Mouse (Mus musculus) testis, adult 2 months (tissue): ENCODE results near the gene Anxa6. TPM values are rescaled to one million over a fixed set of nuclear protein-coding genes. Genes with fewer than 3 reads are reported as not detected.

ENCODE experiments used
- H3K27ac ChIP-seq: fragments of 200-500 bp; 2 replicates; pipeline ENCODE4 v1.5.1; 2012; ENCODE audit warnings: low read depth, low read length; ENCODE audit not compliant: control insufficient read depth, insufficient read depth
- H3K27me3 ChIP-seq: fragments of 200-500 bp; 2 replicates; pipeline ENCODE4 v1.6.1; 2012; ENCODE audit warnings: mild to moderate bottlenecking, low read length, moderate library complexity; ENCODE audit not compliant: control insufficient read depth, insufficient read depth
- H3K36me3 ChIP-seq: fragments of 200-500 bp; 2 replicates; pipeline ENCODE4 v1.6.1; 2012; ENCODE audit warnings: mild to moderate bottlenecking, low read length; ENCODE audit not compliant: control insufficient read depth, insufficient read depth
- H3K4me1 ChIP-seq: fragments of 200-500 bp; 2 replicates; pipeline ENCODE4 v1.6.1; 2012; ENCODE audit warnings: low read length; ENCODE audit not compliant: control insufficient read depth, insufficient read depth
- H3K4me3 ChIP-seq: fragments of 200-500 bp; 2 replicates; pipeline ENCODE4 v1.5.1; 2012; ENCODE audit warnings: low read depth, mild to moderate bottlenecking, low read length, moderate library complexity, mixed read lengths; ENCODE audit not compliant: control insufficient read depth
- CTCF ChIP-seq: fragments of 200-500 bp; IDR thresholded peaks from 2 replicates; pipeline ENCODE4 v1.5.1; 2012; ENCODE audit warnings: low read depth, mild to moderate bottlenecking, inconsistent platforms, low read length, moderate library complexity; ENCODE audit not compliant: control insufficient read depth, insufficient read depth, insufficient replicate concordance
- POLR2A ChIP-seq: fragments of 200-500 bp; IDR thresholded peaks from 2 replicates; pipeline ENCODE4 v1.6.1; 2012; ENCODE audit warnings: low read depth, mild to moderate bottlenecking, inconsistent platforms, low read length, moderate library complexity; ENCODE audit not compliant: control insufficient read depth
- polyA plus RNA-seq: library from polyadenylated mRNA; depleted of rRNA; stranded (reverse); fragments of >200 nt; gene quantifications from 2 replicates; pipeline ENCODE4 v1.2.3, GENCODE M21; 2012

Gene Anxa6
- polyA plus RNA-seq, 1 experiment, result 4.9 TPM

DNA sequence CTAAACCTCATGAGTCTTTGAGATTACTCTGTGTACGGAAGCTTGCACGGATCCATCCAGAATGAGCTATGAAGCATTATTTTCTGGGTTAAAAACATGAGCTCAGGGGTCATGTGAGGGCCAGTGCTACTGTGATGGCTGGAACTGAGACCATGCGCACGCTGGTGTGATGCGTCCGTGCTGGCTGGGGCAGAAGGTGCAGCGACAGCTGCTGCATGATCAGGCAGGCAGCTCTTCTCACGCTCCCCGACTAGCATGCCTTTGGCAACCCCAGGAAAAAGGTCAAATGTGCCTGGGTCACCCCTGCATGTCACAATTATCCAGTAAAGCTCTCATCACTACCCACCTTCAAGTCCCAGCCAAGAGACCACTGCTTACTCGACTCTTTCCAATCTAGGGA, 39.9 kb upstream of the Anxa6 start:
- Histone ChIP-seq H3K27ac (no peak overlapping the region), H3K36me3 (no peaks in the 10 kb centered on the region), H3K4me1 (peaks cover 4% of the 10 kb centered on the region), H3K27me3 (no peaks in the 10 kb centered on the region), H3K4me3 (no peak overlapping the region)
- no peak for TF ChIP-seq CTCF
- TF ChIP-seq POLR2A, result no peak

DNA sequence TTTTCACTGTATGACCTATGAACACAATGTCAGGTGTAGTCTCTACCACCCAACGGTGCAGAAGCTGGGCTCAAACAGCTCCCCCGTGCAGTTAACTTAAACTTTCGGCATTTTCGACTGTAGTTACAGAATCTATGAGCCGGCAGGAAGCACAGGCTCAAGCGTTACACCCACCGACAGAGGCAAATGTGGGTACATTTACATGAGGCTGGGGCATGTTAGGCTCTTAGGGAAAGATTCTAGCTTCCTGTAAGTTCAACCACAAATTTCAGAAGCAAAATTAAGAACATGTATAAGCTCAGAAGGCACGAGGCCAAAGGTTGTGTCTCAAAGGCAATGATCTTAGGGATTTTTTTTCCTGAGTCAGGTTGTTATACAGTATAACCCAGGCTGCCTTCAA, 39.2 kb upstream of the Anxa6 start:
- TF ChIP-seq CTCF (no peak), POLR2A (no peak)
- H3K36me3 ChIP-seq, result no peaks in the 10 kb centered on the region
- no peak overlapping the region for H3K4me3 ChIP-seq
- H3K27ac ChIP-seq, result no peak overlapping the region
- peaks cover 2% of the 10 kb centered on the region for H3K4me1 ChIP-seq
- H3K27me3 ChIP-seq, result no peaks in the 10 kb centered on the region

DNA sequence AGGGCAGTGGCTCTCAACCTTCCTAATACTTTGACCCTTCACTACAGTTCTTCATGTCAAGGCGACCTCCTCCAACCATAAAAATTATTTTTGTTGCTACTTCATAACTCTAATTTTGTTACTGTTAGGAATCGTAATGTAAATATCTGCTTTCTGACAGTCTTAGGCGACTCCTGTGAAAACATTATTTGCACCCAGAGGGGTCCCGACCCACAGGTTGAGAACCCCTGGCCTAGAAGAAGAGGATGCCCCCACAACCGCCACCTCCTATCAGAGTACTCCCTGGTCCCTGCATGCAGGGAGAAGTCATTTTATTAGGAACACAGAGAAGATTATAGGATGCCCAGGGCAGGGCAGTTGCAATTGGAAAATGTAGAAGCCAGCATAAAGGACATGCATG, 38.1 kb upstream of the Anxa6 start:
- Histone ChIP-seq H3K27ac (no peak overlapping the region), H3K36me3 (no peaks in the 10 kb centered on the region), H3K4me3 (no peak overlapping the region), H3K4me1 (no peaks in the 10 kb centered on the region), H3K27me3 (no peaks in the 10 kb centered on the region)
- TF ChIP-seq POLR2A (no peak), CTCF (no peak)

DNA sequence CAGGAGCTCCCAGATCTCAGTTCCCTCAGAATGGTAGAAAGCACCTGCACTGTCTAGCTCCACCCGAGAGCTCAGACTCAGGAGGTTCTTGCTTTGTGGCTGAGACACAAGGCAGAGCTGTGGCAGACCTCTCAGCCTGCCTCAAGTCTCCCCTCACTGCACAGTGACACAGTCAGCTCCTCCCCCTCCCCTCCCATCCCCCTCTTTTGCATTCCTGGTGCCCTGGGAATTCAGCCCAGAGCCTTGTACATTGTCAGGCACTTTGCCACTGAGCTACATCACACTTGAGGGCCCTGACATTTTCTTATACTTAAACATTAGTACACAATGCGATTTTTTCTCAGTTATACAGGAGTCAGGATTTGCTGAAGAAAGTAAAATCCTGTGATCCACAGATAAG, 35.8 kb upstream of the Anxa6 start:
- TF ChIP-seq POLR2A, result no peak
- Histone ChIP-seq H3K27ac (no peak overlapping the region), H3K4me1 (no peaks in the 10 kb centered on the region), H3K4me3 (no peak overlapping the region), H3K36me3 (no peaks in the 10 kb centered on the region), H3K27me3 (no peaks in the 10 kb centered on the region)

DNA sequence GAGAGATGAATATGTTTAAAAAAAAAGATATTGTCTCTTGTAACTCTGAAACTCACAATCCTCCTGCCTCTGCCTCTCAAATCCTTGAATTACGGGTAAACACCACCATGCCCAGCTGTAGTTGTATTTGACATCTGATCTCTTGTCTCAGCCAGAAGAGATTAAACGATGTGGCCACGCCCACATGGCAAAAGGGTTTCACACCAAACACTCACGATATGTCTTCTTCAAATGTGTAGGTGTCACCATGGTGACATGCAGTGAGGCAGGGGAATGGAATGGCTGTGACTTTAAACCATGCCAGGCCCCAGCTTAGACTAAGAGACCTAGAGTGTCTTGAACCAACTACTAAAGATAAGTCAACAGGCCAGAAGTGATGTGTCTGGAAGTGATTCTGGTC, 33.7 kb upstream of the Anxa6 start:
- no peak overlapping the region for H3K27ac ChIP-seq
- no peaks in the 10 kb centered on the region for H3K4me1 ChIP-seq
- H3K27me3 ChIP-seq, result no peaks in the 10 kb centered on the region
- TF ChIP-seq CTCF, result no peak
- TF ChIP-seq POLR2A, result no peak
- H3K36me3 ChIP-seq, result no peaks in the 10 kb centered on the region
- H3K4me3 ChIP-seq, result no peak overlapping the region

DNA sequence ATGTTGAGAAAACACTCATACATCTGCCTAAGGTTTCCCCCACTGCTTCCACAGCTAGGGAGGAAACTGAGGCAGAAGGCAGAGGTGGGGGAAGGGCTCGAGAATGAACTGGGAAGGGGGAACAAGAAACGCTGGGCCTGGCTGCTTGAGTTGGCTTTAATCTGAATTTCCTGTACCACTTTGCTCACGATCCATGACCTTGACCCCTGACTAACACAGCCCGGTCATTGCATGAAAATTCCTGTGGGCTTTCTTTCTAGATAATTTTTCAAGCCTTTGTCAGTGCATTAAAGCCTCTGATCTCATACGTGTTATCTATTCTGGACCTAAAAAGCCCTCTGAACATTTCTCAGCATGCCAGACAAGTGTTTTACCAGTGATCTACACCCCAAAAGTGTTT, 29.6 kb upstream of the Anxa6 start:
- TF ChIP-seq POLR2A (no peak), CTCF (no peak)
- Histone ChIP-seq H3K27me3 (no peaks in the 10 kb centered on the region), H3K4me3 (no peak overlapping the region), H3K4me1 (no peaks in the 10 kb centered on the region), H3K36me3 (no peaks in the 10 kb centered on the region), H3K27ac (no peak overlapping the region; the same call in 1 of the 2 replicates)

DNA sequence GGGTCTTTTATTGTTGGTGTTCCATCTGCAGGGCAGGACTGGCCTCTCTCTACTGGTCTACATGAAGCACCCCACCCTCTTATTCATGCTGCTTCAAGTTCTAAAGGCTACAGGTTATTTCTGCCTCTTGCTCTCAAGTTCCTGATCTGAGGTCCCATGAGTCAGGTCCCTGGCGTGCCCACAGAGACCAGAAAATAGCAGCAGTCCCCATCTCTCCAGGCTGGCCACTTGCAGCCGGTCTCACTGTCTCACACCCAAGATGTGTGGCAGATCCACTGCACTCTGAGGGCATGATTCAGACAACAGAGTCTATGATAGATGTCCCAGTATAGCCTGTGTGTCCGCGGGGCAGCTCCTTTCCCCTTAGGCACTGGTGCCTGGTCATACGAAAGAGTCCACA, 27.6 kb upstream of the Anxa6 start:
- Histone ChIP-seq H3K27me3 (no peaks in the 10 kb centered on the region), H3K4me1 (no peaks in the 10 kb centered on the region), H3K27ac (no peak overlapping the region), H3K36me3 (no peaks in the 10 kb centered on the region), H3K4me3 (no peak overlapping the region)
- TF ChIP-seq CTCF, result no peak
- TF ChIP-seq POLR2A, result no peak

DNA sequence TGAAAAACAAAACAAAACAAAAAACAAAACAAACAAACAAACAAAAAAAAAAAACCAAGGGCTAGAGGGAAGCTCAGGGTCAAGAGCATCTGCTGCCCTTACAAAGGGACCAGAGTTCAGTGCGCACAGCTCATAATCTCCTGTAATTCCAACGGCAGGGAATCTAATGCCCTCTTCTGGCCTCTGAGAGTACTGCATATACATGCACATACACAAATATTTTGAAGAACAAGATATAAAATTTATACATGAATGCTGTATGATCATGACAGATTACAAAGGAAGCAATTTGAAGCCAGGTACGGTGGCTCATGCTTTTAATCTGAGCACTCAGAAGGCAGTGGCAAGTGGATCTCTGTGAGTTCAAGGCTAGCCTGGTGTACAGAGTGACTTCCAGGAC, 24.3 kb upstream of the Anxa6 start:
- TF ChIP-seq POLR2A (no peak), CTCF (no peak)
- H3K4me3 ChIP-seq, result no peak overlapping the region
- no peak overlapping the region for H3K27ac ChIP-seq
- H3K4me1 ChIP-seq, result no peaks in the 10 kb centered on the region
- H3K27me3 ChIP-seq, result no peaks in the 10 kb centered on the region
- H3K36me3 ChIP-seq, result no peaks in the 10 kb centered on the region
